Mouse (Mus musculus) right cerebral cortex, postnatal 36 days (tissue): Measurements from ENCODE around the gene Camta2.

Experiments
- DNase-seq, 2 experiments: peaks; one replicate each; pipeline ENCODE4 v3.0.0; 2022; ENCODE audit warnings: low spot score in 2 of 2, mixed read lengths in 1 of 2

Camta2 gene

GRCm38 (mm10) chr11:70693504-70693903, 5.6 kb upstream of the Camta2 start:
- no peak for DNase-seq

GRCm38 (mm10) chr11:70689578-70689977, 1.7 kb upstream of the Camta2 start:
- DNase-seq: no peak

GRCm38 (mm10) chr11:70688372-70688771, 467 bp upstream of the Camta2 start:
- no peak for DNase-seq

- DNase-seq: peak; percentile 62 to 68
Observed at GRCm38 (mm10) chr11:70686901-70687566, 871 bp downstream of the Camta2 start.

- DNase-seq: no peak
Observed at GRCm38 (mm10) chr11:70683640-70684039, 4.3 kb downstream of the Camta2 start.

GRCm38 (mm10) chr11:70681897-70682581, 5.9 kb downstream of the Camta2 start:
- no peak for DNase-seq

- DNase-seq: no peak
Observed at GRCm38 (mm10) chr11:70681170-70681569, 6.7 kb downstream of the Camta2 start.

- DNase-seq: no peak
Observed at GRCm38 (mm10) chr11:70679894-70680293, 8.0 kb downstream of the Camta2 start.

- DNase-seq: no peak
Observed at GRCm38 (mm10) chr11:70679361-70679760, 8.5 kb downstream of the Camta2 start.

GRCm38 (mm10) chr11:70678576-70678975, 9.3 kb downstream of the Camta2 start:
- DNase-seq: no peak

GRCm38 (mm10) chr11:70678092-70678491, 9.8 kb downstream of the Camta2 start:
- DNase-seq: no peak

GRCm38 (mm10) chr11:70674501-70674900, 13.4 kb downstream of the Camta2 start:
- DNase-seq: no peak

GRCm38 (mm10) chr11:70674014-70674413, 13.9 kb downstream of the Camta2 start:
- DNase-seq: no peak

GRCm38 (mm10) chr11:70671333-70672047, 16.4 kb downstream of the Camta2 start:
- no peak for DNase-seq

- DNase-seq: no peak
Observed at GRCm38 (mm10) chr11:70670483-70670882, 17.4 kb downstream of the Camta2 start.

- no peak for DNase-seq
Observed at GRCm38 (mm10) chr11:70669582-70670345, 18.1 kb downstream of the Camta2 start.

- DNase-seq: peak; percentile 99 to 100
Observed at GRCm38 (mm10) chr11:70668771-70669505, 19.0 kb downstream of the Camta2 start, which contains the start of gene Spag7. TSS of gene Spag7 (minus strand) at chr11:70669416.

GRCm38 (mm10) chr11:70668335-70668770, 19.6 kb downstream of the Camta2 start:
- no peak for DNase-seq

- no peak for DNase-seq
Observed at GRCm38 (mm10) chr11:70667271-70668150, 20.4 kb downstream of the Camta2 start.

- no peak for DNase-seq
Observed at GRCm38 (mm10) chr11:70666687-70667086, 21.2 kb downstream of the Camta2 start.
